14 mouse cellular contexts compared by ENCODE assay signal in genomic region chr11:120665406-120665805, GRCm38 (mm10). TPM values are rescaled to one million over a fixed set of nuclear protein-coding genes. Genes with fewer than 3 reads are reported as not detected.
A peak's percentile ranks its signal among the peaks of the same experiment; 100 is the strongest.
DNase-seq lines count a peak whose midpoint lies in the region; ATAC-seq and TF ChIP-seq lines count a peak whose summit lies in the region.
"Had no signal": no experiment of that assay in that cellular context is flagged by ENCODE, and none has a peak within 500 bp of the region (broad histone marks: within the 10 kb centered on the region; RNA-seq: fewer than 3 reads in every experiment).

No protein-coding gene starts in this region.

- H3K4me1 ChIP-seq in lung, adult 2 months (ENCODE audit: control insufficient read depth, insufficient read depth, low read length): no peaks in the 10 kb centered on the region
- H3K4me1 ChIP-seq in lung, embryonic 14.5 days (ENCODE audit: insufficient read depth): 0 out of 2 replicates have a peak, but pooled peaks cover 2% of the 10 kb centered on the region

- no peak overlapping the region for H3K4me2 ChIP-seq in lung, embryonic 14.5 days
- H3K4me2 ChIP-seq: limb, embryonic 12.5 days had no signal

- no peak overlapping the region for H3K27ac ChIP-seq in gastrocnemius, adult 2 months
- H3K27ac ChIP-seq in lung, embryonic 14.5 days (ENCODE audit: low read depth): no peak overlapping the region
- H3K27ac ChIP-seq: layer of hippocampus, adult 2 months; limb, embryonic 12.5 days had no signal

- H3K36me3 ChIP-seq in lung, embryonic 14.5 days (ENCODE audit: insufficient read depth): no peaks in the 10 kb centered on the region
- H3K36me3 ChIP-seq: G1E; limb, embryonic 12.5 days had no signal

- H3K4me3 ChIP-seq in gastrocnemius, adult 2 months: no peak overlapping the region
- H3K4me3 ChIP-seq in lung, adult 2 months (replicated peaks; ENCODE audit: extremely low read depth, low read depth, low read length): no peak overlapping the region
- H3K4me3 ChIP-seq in lung, embryonic 14.5 days (ENCODE audit: low read depth, low read length): no peak overlapping the region
- H3K4me3 ChIP-seq: layer of hippocampus, adult 2 months; limb, embryonic 12.5 days had no signal

- no peak for TF ChIP-seq POLR2A in lung, adult 2 months (IDR thresholded peaks at IDR 0.05; ENCODE audit: borderline replicate concordance, extremely low read depth, low read depth, low read length)

- peaks cover 25% of the 10 kb centered on the region for H3K27me3 ChIP-seq in lung, embryonic 14.5 days (ENCODE audit: insufficient read depth, low read length)

- H3K9ac ChIP-seq in lung, embryonic 14.5 days: no peak overlapping the region
- H3K9ac ChIP-seq: limb, embryonic 12.5 days had no signal

- 74% methylated on average over 3 of the region's 3 CpGs for WGBS in lung, adult 2 months
- WGBS in lung, embryonic 14.5 days: 61% methylated on average over 3 of the region's 3 CpGs

- H3K9me3 ChIP-seq in lung, embryonic 14.5 days (ENCODE audit: low read depth, low read length): no peaks in the 10 kb centered on the region
- H3K9me3 ChIP-seq: limb, embryonic 12.5 days had no signal

- ATAC-seq in lung, embryonic 14.5 days (ENCODE audit: insufficient read depth): peak; percentile 75
- ATAC-seq: activated CD4-positive, CD25-positive, alpha-beta regulatory T cell, adult 4 months; hindbrain, embryonic 16.5 days had no signal

- peak; percentile 51 for DNase-seq in gastrocnemius, adult 2 months
- DNase-seq in gastrocnemius, adult 18-20 months (ENCODE audit: low spot score): no peak
- DNase-seq in lung, adult 18-20 months: peak; percentile 52 to 64
- no peak for DNase-seq in lung, adult 2 months
- DNase-seq in lung, embryonic 14.5 days: peak; percentile 73
- peak; percentile 47 for DNase-seq in skeletal muscle tissue, adult 2 months (ENCODE audit: low read depth, low spot score)
- no peak for DNase-seq in natural killer cell, adult 2 months (ENCODE audit: low spot score in 2 of 2)
- no peak for DNase-seq in cerebellum, postnatal 25 days

- TF ChIP-seq CTCF in gastrocnemius, adult 2 months (IDR thresholded peaks at IDR 0.05): no peak
- TF ChIP-seq CTCF in lung, adult 2 months (IDR thresholded peaks at IDR 0.05; ENCODE audit: insufficient read depth, low read length): no peak
- no peak for TF ChIP-seq CTCF in lung, embryonic 14.5 days (IDR thresholded peaks at IDR 0.05; ENCODE audit: low read depth)

- intact Hi-C loops in gastrocnemius, adult 2 months (cut with DNase I): loop anchor here (2.0 kb wide), 1 partner anchor 21 kb away; no protein-coding TSS in a partner anchor

RNA-seq across cellular contexts. Expression of gene Notum, which starts 4.4 kb away (rescaled TPM):
- total RNA-seq in gastrocnemius, adult 2 months (2021): not detected
- not detected for total RNA-seq in gastrocnemius, adult 18-20 months (2021)
- polyA plus RNA-seq in lung, adult 2 months (2012; rRNA removed): 15.5 and 20.6 TPM in 2 replicates
- 3.9 and 5.3 TPM in 2 replicates for polyA plus RNA-seq in lung, embryonic 14.5 days (2014; fragmentation: Nextera tagmentation; extraction: Ambion mirVana)
- total RNA-seq: megakaryocyte, adult 5-6 weeks had no signal
- polyA plus RNA-seq: activated CD4-positive, CD25-positive, alpha-beta regulatory T cell, adult 4 months; G1E had no signal

RNA-seq across cellular contexts. Expression of gene Aspscr1, which starts 7.4 kb away (rescaled TPM):
- 10 to 100 TPM; 31.2 to 32.4 TPM for total RNA-seq in gastrocnemius, adult 2 months (2021)
- 10 to 100 TPM; 31.1 to 33.4 TPM for total RNA-seq in gastrocnemius, adult 18-20 months (2021)
- 86.9 and 95.8 TPM in 2 replicates for polyA plus RNA-seq in lung, adult 2 months (2012; rRNA removed)
- polyA plus RNA-seq in lung, embryonic 14.5 days (2014; fragmentation: Nextera tagmentation; extraction: Ambion mirVana): 124 and 130 TPM in 2 replicates

RNA-seq across cellular contexts. Expression of gene Myadml2, which starts 17.4 kb away (rescaled TPM):
- 100 to 1,000 TPM; 109 to 157 TPM for total RNA-seq in gastrocnemius, adult 2 months (2021)
- total RNA-seq in gastrocnemius, adult 18-20 months (2021): 100 to 1,000 TPM; 124 to 137 TPM
- 1.1 and 3.1 TPM in 2 replicates for polyA plus RNA-seq in lung, adult 2 months (2012; rRNA removed)
- polyA plus RNA-seq in lung, embryonic 14.5 days (2014; fragmentation: Nextera tagmentation; extraction: Ambion mirVana): 1.1 TPM in 1 of 2 replicates, not detected in the other
- total RNA-seq: G1E; megakaryocyte, adult 5-6 weeks had no signal
- polyA plus RNA-seq: activated CD4-positive, CD25-positive, alpha-beta regulatory T cell, adult 4 months; G1E had no signal

RNA-seq across cellular contexts. Expression of gene Pycr1, which starts 21.8 kb away (rescaled TPM):
- total RNA-seq in gastrocnemius, adult 2 months (2021): 1 to 10 TPM; 3.5 to 3.8 TPM
- total RNA-seq in gastrocnemius, adult 18-20 months (2021): 1 to 10 TPM; 2.8 to 3.2 TPM
- 4.1 and 4.5 TPM in 2 replicates for polyA plus RNA-seq in lung, adult 2 months (2012; rRNA removed)
- polyA plus RNA-seq in lung, embryonic 14.5 days (2014; fragmentation: Nextera tagmentation; extraction: Ambion mirVana): 29.0 and 29.8 TPM in 2 replicates

RNA-seq across cellular contexts. Expression of gene Mafg, which starts 32.0 kb away (rescaled TPM):
- total RNA-seq in gastrocnemius, adult 2 months (2021): 10 to 100 TPM; 53.1 to 68.2 TPM
- 10 to 100 TPM; 50.2 to 58.8 TPM for total RNA-seq in gastrocnemius, adult 18-20 months (2021)
- 41.5 and 51.3 TPM in 2 replicates for polyA plus RNA-seq in lung, adult 2 months (2012; rRNA removed)
- polyA plus RNA-seq in lung, embryonic 14.5 days (2014; fragmentation: Nextera tagmentation; extraction: Ambion mirVana): 25.3 and 28.6 TPM in 2 replicates

Comparison
In these comparisons a context has a peak if more than half of its experiments do, and no peak if none do; other contexts are left out.
1. DNase-seq: peak in gastrocnemius, adult 2 months (single experiment), lung, adult 18-20 months (2 of 2), lung, embryonic 14.5 days (single experiment) and skeletal muscle tissue, adult 2 months (single experiment); none in gastrocnemius, adult 18-20 months (single experiment), lung, adult 2 months (single experiment), natural killer cell, adult 2 months (0 of 2) and cerebellum, postnatal 25 days (0 of 2).